8 mouse cellular contexts compared by ENCODE assay signal in genomic region chr10:78487431-78488086, GRCm38 (mm10). TPM values are rescaled to one million over a fixed set of nuclear protein-coding genes. Genes with fewer than 3 reads are reported as not detected.
DNase-seq lines count a peak whose midpoint lies in the region; ATAC-seq and TF ChIP-seq lines count a peak whose summit lies in the region.

No protein-coding gene starts in this region.

- H3K4me1 ChIP-seq in cortical plate, adult 2 months (ENCODE audit: control insufficient read depth, insufficient read depth, low read length): no peaks in the 10 kb centered on the region

- ATAC-seq in activated CD4-positive, CD25-positive, alpha-beta regulatory T cell, adult 4 months: peak; percentile 94
- ATAC-seq in inflammation-experienced regulatory T-cells, adult 6 months: peak; percentile 91
- ATAC-seq in megakaryocyte progenitor cell, adult 5-6 weeks (replicated peaks; ENCODE audit: poor library complexity): peak; percentile 99

- H3K27ac ChIP-seq in cortical plate, adult 2 months (ENCODE audit: insufficient read depth, low read length): no peak overlapping the region

- H3K4me3 ChIP-seq in cortical plate, adult 2 months (ENCODE audit: insufficient read depth, low read length): peak overlapping the region; percentile 0; the same call in 1 of the 2 replicates

- peak; percentile 65 for DNase-seq in gastrocnemius, postnatal 25 days
- DNase-seq in left cerebral cortex, postnatal 10 days (ENCODE audit: extremely low spot score in 1 of 2, low spot score in 2 of 2): peak; percentile 63 to 87
- peak; percentile 56 to 69 for DNase-seq in right cerebral cortex, postnatal 36 days (ENCODE audit: low spot score in 2 of 2)
- peak; percentile 65 to 88 for DNase-seq in urinary bladder, postnatal 4 days (ENCODE audit: low spot score in 2 of 2)

- intact Hi-C loops in left cerebral cortex, postnatal 10 days (cut with DNase I): no loop called here

- TF ChIP-seq POLR2A in cortical plate, adult 2 months (IDR thresholded peaks at IDR 0.05; ENCODE audit: extremely low read depth, insufficient read depth, low read length): no peak

- peak; percentile 82 for TF ChIP-seq CTCF in cortical plate, adult 2 months (IDR thresholded peaks at IDR 0.05; ENCODE audit: extremely low read depth, insufficient read depth, low read length)

RNA-seq across cellular contexts. Expression of gene Pdxk, which starts 22.8 kb away (rescaled TPM):
- 1 to 10 TPM; 5.7 to 8.5 TPM for polyA plus RNA-seq in activated CD4-positive, CD25-positive, alpha-beta regulatory T cell, adult 4 months (2017; shearing (Covaris generic))
- polyA plus RNA-seq in cortical plate, adult 2 months (2012; rRNA removed): 76.7 and 77.7 TPM in 2 replicates
- 1 to 10 TPM; 7.6 to 7.7 TPM for total RNA-seq in gastrocnemius, postnatal 25 days (2021)
- polyA plus RNA-seq in inflammation-experienced regulatory T-cells, adult 6 months (2017; shearing (Covaris generic)): 10 to 100 TPM in 1 of 3 experiments, 1 to 10 TPM in 2; 6.3 to 11.6 (median 9.0) TPM
- total RNA-seq in left cerebral cortex, postnatal 10 days (2021): 10 to 100 TPM; 65.2 to 67.6 TPM
- 24.7 and 28.1 TPM in 2 replicates for total RNA-seq in megakaryocyte progenitor cell, adult 5-6 weeks (2015)
- total RNA-seq in megakaryocyte progenitor cell, adult 5-6 weeks (2017): 18.8 and 19.9 TPM in 2 replicates

RNA-seq across cellular contexts. Expression of gene Olfr1358, which starts 29.7 kb away (rescaled TPM):
- not detected for polyA plus RNA-seq in activated CD4-positive, CD25-positive, alpha-beta regulatory T cell, adult 4 months (2017; shearing (Covaris generic))
- not detected in 2 replicates for polyA plus RNA-seq in cortical plate, adult 2 months (2012; rRNA removed)
- total RNA-seq in gastrocnemius, postnatal 25 days (2021): not detected
- polyA plus RNA-seq in inflammation-experienced regulatory T-cells, adult 6 months (2017; shearing (Covaris generic)): not detected
- not detected for total RNA-seq in left cerebral cortex, postnatal 10 days (2021)
- total RNA-seq in megakaryocyte progenitor cell, adult 5-6 weeks (2015): not detected in 2 replicates
- not detected in 2 replicates for total RNA-seq in megakaryocyte progenitor cell, adult 5-6 weeks (2017)
